ENCODE assay signal across 23 mouse cellular contexts in genomic region chr8:26447886-26448640, GRCm38 (mm10).
"Had no signal": no experiment of that assay in that cellular context is flagged by ENCODE, and none has a peak within 500 bp of the region (broad histone marks: within the 10 kb centered on the region; RNA-seq: fewer than 3 reads in every experiment).

No protein-coding gene starts in this region.

- H3K27me3 ChIP-seq: liver, embryonic 12.5 days; liver, embryonic 15.5 days; lung, embryonic 15.5 days; megakaryocyte, embryonic 14.5 days; neural tube, embryonic 12.5 days; neural tube, embryonic 15.5 days had no signal

- H3K4me1 ChIP-seq: liver, embryonic 12.5 days; liver, embryonic 15.5 days; lung, embryonic 15.5 days; megakaryocyte, embryonic 14.5 days; neural tube, embryonic 15.5 days had no signal

- H3K4me2 ChIP-seq: limb, embryonic 13.5 days; liver, embryonic 12.5 days; liver, embryonic 15.5 days; lung, embryonic 15.5 days; neural tube, embryonic 12.5 days; neural tube, embryonic 15.5 days had no signal

- H3K9ac ChIP-seq: limb, embryonic 13.5 days; liver, embryonic 12.5 days; liver, embryonic 15.5 days; lung, embryonic 15.5 days; neural tube, embryonic 12.5 days; neural tube, embryonic 15.5 days had no signal

- H3K27ac ChIP-seq: limb, embryonic 10.5 days; limb, embryonic 13.5 days; liver, embryonic 12.5 days; liver, embryonic 15.5 days; lung, embryonic 15.5 days; midbrain, embryonic 10.5 days; neural tube, embryonic 12.5 days; neural tube, embryonic 15.5 days; stomach, postnatal 0 days had no signal

- H3K4me3 ChIP-seq: limb, embryonic 10.5 days; limb, embryonic 13.5 days; liver, embryonic 12.5 days; liver, embryonic 15.5 days; lung, embryonic 15.5 days; megakaryocyte, embryonic 14.5 days; midbrain, embryonic 10.5 days; neural tube, embryonic 12.5 days; neural tube, embryonic 15.5 days had no signal

- ATAC-seq: liver, embryonic 12.5 days had no signal

- DNase-seq: kidney, postnatal 14 days; kidney, postnatal 4 days; liver; lung, adult 18-20 months; lung, postnatal 10 days; lung, postnatal 36 days; midbrain, embryonic 14.5 days; right cerebral cortex, adult 18-20 months; right cerebral cortex, postnatal 14 days; right cerebral cortex, postnatal 4 days; thymus, adult 2 months; thymus, postnatal 14 days; thymus, postnatal 4 days had no signal

- H3K36me3 ChIP-seq: limb, embryonic 10.5 days; limb, embryonic 13.5 days; liver, embryonic 12.5 days; liver, embryonic 15.5 days; lung, embryonic 15.5 days; midbrain, embryonic 10.5 days; neural tube, embryonic 12.5 days; neural tube, embryonic 15.5 days had no signal

- H3K9me3 ChIP-seq: limb, embryonic 10.5 days; limb, embryonic 13.5 days; liver, embryonic 12.5 days; liver, embryonic 15.5 days; lung, embryonic 15.5 days; midbrain, embryonic 10.5 days; neural tube, embryonic 12.5 days; neural tube, embryonic 15.5 days had no signal
